Mouse (Mus musculus) gastrocnemius, postnatal 14 days (tissue): Measurements from ENCODE around the gene Gm17555. TPM values are rescaled to one million over a fixed set of nuclear protein-coding genes. Genes with fewer than 3 reads are reported as not detected.

Source experiments
- total RNA-seq, 2 experiments: library from RNA; stranded (reverse); gene quantifications; 2 replicates each; pipeline ENCODE4 v1.2.3; 2021

Gm17555 gene
- total RNA-seq, 2 experiments from 2014 or later: not detected

Other genes with a start within 250 kb of the Gm17555 start
- gene Fgf7, start 180.4 kb upstream of the Gm17555 start, total RNA-seq: 1 to 10 TPM; 2.7 to 4.4 TPM
- not detected for gene Fam227b, start 63.1 kb upstream of the Gm17555 start, total RNA-seq
- 1 to 10 TPM; 4.1 to 5.4 TPM for gene Dtwd1, start 63.0 kb upstream of the Gm17555 start, total RNA-seq